Mouse (Mus musculus): ENCODE data around the gene D730048I06Rik. TPM values are rescaled to one million over a fixed set of nuclear protein-coding genes. Genes with fewer than 3 reads are reported as not detected.
"Not testable (repeated sequence)": the region's sequence is repeated elsewhere in the genome, so short reads cannot be mapped to it uniquely, and the experiment has no call there.

Gene D730048I06Rik
- not detected in 2 replicates for total RNA-seq (2012; rRNA removed)

- in situ Hi-C loops (cut with MboI; ENCODE audit: low sequenced_read_pairs in 2 of 2, unreplicated experiment in 2 of 2) = no loop called here
- Histone ChIP-seq H3K9ac (ENCODE audit: insufficient read depth, low read depth, low read length, poor library complexity, severe bottlenecking) (no peak within 1 kb of the TSS), H3K9me3 (ENCODE audit: control insufficient read depth, insufficient read depth, low read depth, low read length) (no peaks in the 10 kb centered on the region)
Observed at GRCm38 (mm10) chr9:35790001-35790400, at the start of gene D730048I06Rik, which contains the start of gene Gm27235. D730048I06Rik (minus strand) TSS chr9:35790112. Gm27235 (minus strand) TSS chr9:35790101.

GRCm38 (mm10) chr9:35817881-35818280 lies 28.0 kb upstream of the D730048I06Rik start:
- DNase-seq (ENCODE audit: low read depth, low spot score); H3K4me1 ChIP-seq (ENCODE audit: control insufficient read depth in 2 of 2, insufficient read depth in 2 of 2, low read length in 2 of 2, poor library complexity in 1 of 2); H3K9ac ChIP-seq (ENCODE audit: insufficient read depth, low read depth, low read length, poor library complexity, severe bottlenecking); H3K9me3 ChIP-seq (ENCODE audit: control insufficient read depth, insufficient read depth, low read depth, low read length); in situ Hi-C loops (cut with MboI; ENCODE audit: low sequenced_read_pairs in 2 of 2, unreplicated experiment in 2 of 2); H3K27ac ChIP-seq (ENCODE audit: insufficient read depth, low read depth, low read length, poor library complexity, severe bottlenecking); H3K4me3 ChIP-seq (ENCODE audit: insufficient read depth in 1 of 2, low read depth in 1 of 2, low read length in 2 of 2, poor library complexity in 1 of 2, severe bottlenecking in 1 of 2); H3K36me3 ChIP-seq (ENCODE audit: control insufficient read depth, insufficient read depth, low read length, poor library complexity, severe bottlenecking): not testable (repeated sequence)

More at GRCm38 (mm10) chr9:35790001-35790400, at the start of gene D730048I06Rik, which contains the start of gene Gm27235:
- Histone ChIP-seq H3K4me1 (ENCODE audit: control insufficient read depth in 2 of 2, insufficient read depth in 2 of 2, low read length in 2 of 2, poor library complexity in 1 of 2) (no peaks in the 10 kb centered on the region), H3K36me3 (ENCODE audit: control insufficient read depth, insufficient read depth, low read length, poor library complexity, severe bottlenecking) (no peaks in the 10 kb centered on the region), H3K4me3 (ENCODE audit: insufficient read depth in 1 of 2, low read depth in 1 of 2, low read length in 2 of 2, poor library complexity in 1 of 2, severe bottlenecking in 1 of 2) (no peak within 1 kb of the TSS), H3K27ac (ENCODE audit: insufficient read depth, low read depth, low read length, poor library complexity, severe bottlenecking) (no peak within 1 kb of the TSS)
- TF ChIP-seq CHD2 (IDR thresholded peaks at IDR 0.05; ENCODE audit: low read depth, low read length) = no peak
- TF ChIP-seq HCFC1 (IDR thresholded peaks at IDR 0.05; ENCODE audit: borderline replicate concordance, insufficient read depth, low read length) = no peak
- no peak for TF ChIP-seq ZC3H11A (IDR thresholded peaks at IDR 0.05; ENCODE audit: borderline replicate concordance, low read depth, low read length)
- TF ChIP-seq MAFK (IDR thresholded peaks at IDR 0.05; ENCODE audit: insufficient read depth, low read depth, low read length) = no peak
- no peak for TF ChIP-seq ZNF384 (IDR thresholded peaks at IDR 0.05; ENCODE audit: low read depth, low read length)
- no peak for DNase-seq (ENCODE audit: low read depth, low spot score)

DNA sequence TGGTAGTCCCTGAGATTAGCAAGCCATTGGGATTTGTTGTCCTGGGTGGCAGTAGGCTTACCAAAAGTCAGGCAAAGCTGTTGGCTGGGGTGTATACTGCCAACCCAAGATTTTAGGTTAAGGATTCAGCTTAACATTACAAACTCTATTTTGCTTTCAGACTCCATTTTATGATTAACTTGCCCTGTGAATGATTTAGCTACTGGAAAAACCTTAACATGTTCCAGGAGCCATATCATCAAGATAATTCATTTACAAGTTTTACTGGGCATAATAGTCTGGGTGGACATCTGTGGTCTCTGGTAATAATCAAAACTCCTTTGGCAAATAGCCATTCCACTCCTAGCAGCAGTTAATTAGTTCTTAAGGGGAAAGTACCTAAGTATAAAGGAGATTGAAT lies 8.2 kb upstream of the D730048I06Rik start:
- in situ Hi-C loops (cut with MboI; ENCODE audit: low sequenced_read_pairs in 2 of 2, unreplicated experiment in 2 of 2) = no loop called here
- Histone ChIP-seq H3K4me3 (ENCODE audit: insufficient read depth in 1 of 2, low read depth in 1 of 2, low read length in 2 of 2, poor library complexity in 1 of 2, severe bottlenecking in 1 of 2) (no peak overlapping the region), H3K9ac (ENCODE audit: insufficient read depth, low read depth, low read length, poor library complexity, severe bottlenecking) (no peak overlapping the region), H3K4me1 (ENCODE audit: control insufficient read depth in 2 of 2, insufficient read depth in 2 of 2, low read length in 2 of 2, poor library complexity in 1 of 2) (no peaks in the 10 kb centered on the region), H3K27ac (ENCODE audit: insufficient read depth, low read depth, low read length, poor library complexity, severe bottlenecking) (no peak overlapping the region), H3K9me3 (ENCODE audit: control insufficient read depth, insufficient read depth, low read depth, low read length) (no peaks in the 10 kb centered on the region), H3K36me3 (ENCODE audit: control insufficient read depth, insufficient read depth, low read length, poor library complexity, severe bottlenecking) (no peaks in the 10 kb centered on the region)
- TF ChIP-seq CHD2 (IDR thresholded peaks at IDR 0.05; ENCODE audit: low read depth, low read length) = no peak
- no peak for TF ChIP-seq ZC3H11A (IDR thresholded peaks at IDR 0.05; ENCODE audit: borderline replicate concordance, low read depth, low read length)
- TF ChIP-seq MAFK (IDR thresholded peaks at IDR 0.05; ENCODE audit: insufficient read depth, low read depth, low read length) = no peak
- TF ChIP-seq ZNF384 (IDR thresholded peaks at IDR 0.05; ENCODE audit: low read depth, low read length) = no peak
- no peak for TF ChIP-seq HCFC1 (IDR thresholded peaks at IDR 0.05; ENCODE audit: borderline replicate concordance, insufficient read depth, low read length)
- no peak for DNase-seq (ENCODE audit: low read depth, low spot score)

GRCm38 (mm10) chr9:35778009-35778408 lies 11.9 kb downstream of the D730048I06Rik start, which contains the start of gene Gm17727:
Gm17727 (minus strand) TSS chr9:35778109.
- in situ Hi-C loops (cut with MboI; ENCODE audit: low sequenced_read_pairs in 2 of 2, unreplicated experiment in 2 of 2) = no loop called here
- TF ChIP-seq HCFC1 (IDR thresholded peaks at IDR 0.05; ENCODE audit: borderline replicate concordance, insufficient read depth, low read length) (no peak), ZC3H11A (IDR thresholded peaks at IDR 0.05; ENCODE audit: borderline replicate concordance, low read depth, low read length) (no peak), ZNF384 (IDR thresholded peaks at IDR 0.05; ENCODE audit: low read depth, low read length) (no peak), MAFK (IDR thresholded peaks at IDR 0.05; ENCODE audit: insufficient read depth, low read depth, low read length) (no peak), CHD2 (IDR thresholded peaks at IDR 0.05; ENCODE audit: low read depth, low read length) (no peak)
- Histone ChIP-seq H3K4me3 (ENCODE audit: insufficient read depth in 1 of 2, low read depth in 1 of 2, low read length in 2 of 2, poor library complexity in 1 of 2, severe bottlenecking in 1 of 2) (no peak within 1 kb of the TSS), H3K9me3 (ENCODE audit: control insufficient read depth, insufficient read depth, low read depth, low read length) (no peaks in the 10 kb centered on the region), H3K36me3 (ENCODE audit: control insufficient read depth, insufficient read depth, low read length, poor library complexity, severe bottlenecking) (no peaks in the 10 kb centered on the region), H3K9ac (ENCODE audit: insufficient read depth, low read depth, low read length, poor library complexity, severe bottlenecking) (no peak within 1 kb of the TSS), H3K4me1 (ENCODE audit: control insufficient read depth in 2 of 2, insufficient read depth in 2 of 2, low read length in 2 of 2, poor library complexity in 1 of 2) (no peaks in the 10 kb centered on the region), H3K27ac (ENCODE audit: insufficient read depth, low read depth, low read length, poor library complexity, severe bottlenecking) (no peak within 1 kb of the TSS)
- DNase-seq (ENCODE audit: low read depth, low spot score) = no peak

- Histone ChIP-seq H3K9ac (ENCODE audit: insufficient read depth, low read depth, low read length, poor library complexity, severe bottlenecking) (no peak overlapping the region), H3K4me1 (ENCODE audit: control insufficient read depth in 2 of 2, insufficient read depth in 2 of 2, low read length in 2 of 2, poor library complexity in 1 of 2) (no peaks in the 10 kb centered on the region), H3K4me3 (ENCODE audit: insufficient read depth in 1 of 2, low read depth in 1 of 2, low read length in 2 of 2, poor library complexity in 1 of 2, severe bottlenecking in 1 of 2) (no peak overlapping the region), H3K36me3 (ENCODE audit: control insufficient read depth, insufficient read depth, low read length, poor library complexity, severe bottlenecking) (no peaks in the 10 kb centered on the region), H3K9me3 (ENCODE audit: control insufficient read depth, insufficient read depth, low read depth, low read length) (no peaks in the 10 kb centered on the region), H3K27ac (ENCODE audit: insufficient read depth, low read depth, low read length, poor library complexity, severe bottlenecking) (no peak overlapping the region)
- TF ChIP-seq CHD2 (IDR thresholded peaks at IDR 0.05; ENCODE audit: low read depth, low read length) (no peak), ZC3H11A (IDR thresholded peaks at IDR 0.05; ENCODE audit: borderline replicate concordance, low read depth, low read length) (no peak), HCFC1 (IDR thresholded peaks at IDR 0.05; ENCODE audit: borderline replicate concordance, insufficient read depth, low read length) (no peak), ZNF384 (IDR thresholded peaks at IDR 0.05; ENCODE audit: low read depth, low read length) (no peak), MAFK (IDR thresholded peaks at IDR 0.05; ENCODE audit: insufficient read depth, low read depth, low read length) (no peak)
- no peak for DNase-seq (ENCODE audit: low read depth, low spot score)
- in situ Hi-C loops (cut with MboI; ENCODE audit: low sequenced_read_pairs in 2 of 2, unreplicated experiment in 2 of 2) = no loop called here
Observed at GRCm38 (mm10) chr9:35756843-35757242, 33.1 kb downstream of the D730048I06Rik start.
